Mouse (Mus musculus) cortical plate, adult 2 months (tissue): ENCODE measurements around the gene Katnb1.

Experiments
- CTCF ChIP-seq: fragments of 200-500 bp; IDR thresholded peaks from 2 replicates; pipeline ENCODE4 v1.5.1; 2011; ENCODE audit warnings: mild to moderate bottlenecking, control low read depth, low read length; ENCODE audit not compliant: insufficient read depth; ENCODE audit errors: extremely low read depth
- POLR2A ChIP-seq: fragments of 200-500 bp; IDR thresholded peaks from 2 replicates; pipeline ENCODE4 v1.6.1; 2011; ENCODE audit warnings: mild to moderate bottlenecking, low read length, control low read depth; ENCODE audit not compliant: insufficient read depth; ENCODE audit errors: extremely low read depth

DNA sequence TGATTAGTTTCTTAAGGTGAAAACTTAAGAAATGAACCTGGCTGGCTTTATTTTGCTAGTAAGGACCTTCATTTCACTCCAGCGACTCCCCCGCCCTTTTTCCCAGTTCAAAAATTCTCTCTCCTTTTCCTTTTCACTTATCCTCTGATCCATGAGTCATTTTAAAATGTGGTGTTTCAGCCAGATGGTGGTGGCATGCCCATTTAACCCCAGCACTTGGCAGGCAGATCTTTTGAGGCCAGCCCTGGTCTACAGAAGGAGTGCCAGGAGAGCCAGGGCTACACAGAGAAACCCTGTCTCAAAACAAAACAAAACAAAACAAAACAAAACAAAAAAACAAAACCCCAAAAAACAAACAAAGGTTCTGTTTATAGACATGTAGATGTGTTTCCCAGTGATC, 16.5 kb upstream of the Katnb1 start:
- no peak for TF ChIP-seq CTCF
- no peak for TF ChIP-seq POLR2A
